Mouse (Mus musculus): ENCODE measurements at regions not wholly inside any gene's neighbourhood (a gene's known extent, or its start where the extent isn't known, plus 50 kb on each side); places are given as distances from the start of the nearest gene placed in this dataset.

DNA sequence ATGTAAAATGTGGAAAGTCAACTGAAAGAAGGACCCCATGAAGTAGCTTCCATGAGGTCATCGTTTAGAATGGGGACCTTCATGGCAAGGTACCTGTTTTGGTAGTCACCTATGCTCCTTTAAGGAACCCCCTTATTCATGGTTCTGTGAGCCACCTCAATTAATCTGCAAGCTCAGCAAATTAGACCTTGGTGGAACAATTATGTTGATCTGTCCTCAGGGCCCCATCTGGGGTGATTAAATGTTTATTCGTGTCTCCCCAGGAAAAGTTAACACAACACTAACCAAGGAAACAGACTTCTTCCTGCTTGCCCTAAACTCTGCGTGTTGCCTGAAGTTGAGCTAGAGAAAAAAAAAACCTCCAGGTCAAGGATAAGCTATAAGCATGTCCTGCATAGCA is 175.9 kb upstream of the Lmcd1 start:
- ATAC-seq (replicated peaks; ENCODE audit: poor library complexity), result no peak

GRCm38 (mm10) chr6:112108651-112109050 is 164.9 kb upstream of the Lmcd1 start:
- no peak for ATAC-seq (replicated peaks; ENCODE audit: poor library complexity)

DNA sequence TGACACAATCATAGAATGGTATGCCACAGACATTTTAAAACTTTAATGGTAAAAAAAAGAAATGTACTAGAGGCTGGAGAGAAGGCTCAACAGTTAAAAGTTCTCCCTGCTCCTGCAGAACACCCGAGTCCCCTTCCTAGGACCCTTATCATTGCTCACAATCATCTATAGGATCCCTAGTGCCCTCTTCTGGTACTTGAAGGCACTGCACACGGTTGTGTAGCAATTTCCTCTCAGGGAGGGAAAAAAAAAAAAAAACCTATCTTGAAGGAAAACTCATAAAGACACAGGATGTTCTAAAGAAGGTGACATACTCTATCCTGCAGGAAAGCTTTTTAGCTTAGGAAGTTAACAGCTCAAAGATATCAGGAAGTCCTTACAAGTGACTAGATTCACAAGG is 154.4 kb upstream of the Lmcd1 start:
- no peak for ATAC-seq (replicated peaks; ENCODE audit: poor library complexity)

- peak; percentile 90 for ATAC-seq (replicated peaks; ENCODE audit: poor library complexity)
These were observed 140.0 kb upstream of the Lmcd1 start for GRCm38 (mm10) chr6:112133522-112133921.

- ATAC-seq (replicated peaks; ENCODE audit: poor library complexity), result no peak
These were observed 120.8 kb upstream of the Lmcd1 start for GRCm38 (mm10) chr6:112152535-112153364.

DNA sequence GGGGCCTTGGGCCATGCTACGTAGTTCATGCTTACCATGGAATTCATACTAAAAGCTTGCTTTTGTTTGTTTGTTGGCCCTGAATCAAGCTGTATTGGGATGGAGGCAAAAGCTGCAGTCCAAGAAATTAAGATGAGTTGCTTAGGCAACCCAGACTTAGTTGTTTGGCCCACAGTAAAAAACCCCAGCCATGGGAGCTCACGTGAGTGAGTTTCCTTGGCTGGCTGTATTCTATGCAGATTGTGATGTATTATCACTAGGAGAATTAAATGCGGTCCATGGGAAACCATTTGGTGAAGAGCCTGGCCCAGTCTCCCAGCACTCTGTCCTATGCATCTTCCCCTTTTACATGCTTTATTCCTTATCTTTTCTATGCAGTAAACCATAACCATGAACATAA is 106.1 kb upstream of the Lmcd1 start:
- ATAC-seq (replicated peaks; ENCODE audit: poor library complexity), result no peak

DNA sequence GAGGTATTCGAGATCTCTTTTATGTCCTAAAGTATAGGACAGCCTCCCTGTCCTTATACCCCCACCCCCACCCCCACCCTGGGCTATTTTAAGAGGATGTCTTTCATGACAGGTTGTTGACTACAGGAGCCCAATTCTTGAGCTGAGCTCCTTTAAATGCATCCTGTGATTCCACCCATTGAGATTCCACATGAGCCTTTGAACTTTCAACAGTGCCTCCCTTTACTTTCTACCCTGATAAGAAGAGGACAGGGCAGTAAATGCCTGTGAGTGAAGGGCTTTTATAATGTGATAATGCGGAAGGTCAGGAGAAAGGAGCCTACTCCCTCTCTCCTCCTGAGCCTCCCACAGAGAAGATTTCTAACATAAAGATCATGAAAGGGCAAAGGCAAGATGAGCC is 97.2 kb upstream of the Lmcd1 start:
- no peak for ATAC-seq (replicated peaks; ENCODE audit: poor library complexity)

GRCm38 (mm10) chr6:112187636-112188035 is 85.9 kb upstream of the Lmcd1 start:
- ATAC-seq (replicated peaks; ENCODE audit: poor library complexity), result no peak

- peak; percentile 85 for ATAC-seq (replicated peaks; ENCODE audit: poor library complexity)
These were observed 82.5 kb upstream of the Lmcd1 start for GRCm38 (mm10) chr6:112191032-112191431.

GRCm38 (mm10) chr6:112197445-112197844 is 76.1 kb upstream of the Lmcd1 start:
- ATAC-seq (replicated peaks; ENCODE audit: poor library complexity), result peak; percentile 97

DNA sequence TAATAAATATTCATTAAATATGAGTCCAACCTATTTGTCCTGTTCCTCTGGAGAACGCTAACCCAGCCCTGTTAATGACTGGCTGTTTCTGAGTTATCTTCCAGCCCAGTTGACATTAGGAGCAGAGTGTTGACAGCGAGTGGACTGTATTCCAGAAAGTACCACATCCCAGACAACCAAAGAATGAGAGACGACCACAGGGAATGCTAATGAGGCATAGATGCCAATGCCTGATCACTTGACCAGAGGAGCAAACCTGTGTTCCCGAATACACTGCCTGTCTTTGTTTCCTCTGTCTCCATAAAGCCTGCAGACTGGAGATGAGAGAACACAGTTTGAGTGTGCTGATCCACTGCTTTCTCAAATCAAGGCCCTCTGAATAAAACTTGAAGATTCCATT is 74.3 kb upstream of the Lmcd1 start:
- no peak for ATAC-seq (replicated peaks; ENCODE audit: poor library complexity)

- peak; percentile 53 for ATAC-seq (replicated peaks; ENCODE audit: poor library complexity)
These were observed 71.4 kb upstream of the Lmcd1 start for GRCm38 (mm10) chr6:112202120-112202519.

DNA sequence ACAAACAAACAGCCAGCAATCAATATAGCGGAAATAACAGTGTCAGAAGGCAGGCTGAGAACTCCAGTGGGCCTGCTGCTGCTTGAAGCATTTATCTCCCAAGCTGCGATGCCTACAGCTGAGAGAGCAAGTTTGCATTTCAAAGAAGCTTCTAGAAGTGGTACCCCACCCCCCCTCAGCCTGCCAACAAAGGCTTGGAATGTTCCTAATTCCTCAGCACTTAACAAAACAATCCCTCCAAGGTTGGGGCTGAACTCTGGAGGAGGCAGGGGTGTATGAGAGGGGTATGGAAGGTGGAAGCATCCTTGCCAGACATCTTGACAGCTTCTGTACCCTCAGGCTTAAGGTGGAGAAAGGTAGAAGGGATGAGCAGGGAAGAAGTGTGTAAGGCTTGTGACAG is 70.2 kb upstream of the Lmcd1 start:
- ATAC-seq (replicated peaks; ENCODE audit: poor library complexity), result no peak

GRCm38 (mm10) chr6:112204956-112205355 is 68.6 kb upstream of the Lmcd1 start:
- ATAC-seq (replicated peaks; ENCODE audit: poor library complexity), result no peak

- no peak for ATAC-seq (replicated peaks; ENCODE audit: poor library complexity)
These were observed 68.0 kb upstream of the Lmcd1 start for GRCm38 (mm10) chr6:112205420-112205995.

DNA sequence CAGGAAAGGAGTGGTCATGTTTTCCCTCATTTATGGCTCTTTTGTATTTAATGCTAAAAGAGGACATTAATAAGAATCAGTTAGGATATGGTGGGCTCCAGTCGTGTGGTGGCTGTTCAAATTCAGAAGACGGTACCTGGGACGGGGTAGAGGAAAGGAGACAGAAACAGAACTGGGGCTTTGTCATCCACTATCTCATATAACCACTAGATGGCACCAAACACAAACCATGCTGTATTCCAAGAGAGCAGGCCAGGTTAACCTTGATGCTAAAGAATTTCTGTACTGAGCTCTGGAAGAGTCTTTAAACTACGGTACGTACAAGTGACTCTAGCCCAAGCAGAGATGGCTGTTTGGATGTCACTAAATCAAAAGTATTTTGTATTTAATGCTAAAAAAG is 66.3 kb upstream of the Lmcd1 start:
- ATAC-seq (replicated peaks; ENCODE audit: poor library complexity), result peak; percentile 82

DNA sequence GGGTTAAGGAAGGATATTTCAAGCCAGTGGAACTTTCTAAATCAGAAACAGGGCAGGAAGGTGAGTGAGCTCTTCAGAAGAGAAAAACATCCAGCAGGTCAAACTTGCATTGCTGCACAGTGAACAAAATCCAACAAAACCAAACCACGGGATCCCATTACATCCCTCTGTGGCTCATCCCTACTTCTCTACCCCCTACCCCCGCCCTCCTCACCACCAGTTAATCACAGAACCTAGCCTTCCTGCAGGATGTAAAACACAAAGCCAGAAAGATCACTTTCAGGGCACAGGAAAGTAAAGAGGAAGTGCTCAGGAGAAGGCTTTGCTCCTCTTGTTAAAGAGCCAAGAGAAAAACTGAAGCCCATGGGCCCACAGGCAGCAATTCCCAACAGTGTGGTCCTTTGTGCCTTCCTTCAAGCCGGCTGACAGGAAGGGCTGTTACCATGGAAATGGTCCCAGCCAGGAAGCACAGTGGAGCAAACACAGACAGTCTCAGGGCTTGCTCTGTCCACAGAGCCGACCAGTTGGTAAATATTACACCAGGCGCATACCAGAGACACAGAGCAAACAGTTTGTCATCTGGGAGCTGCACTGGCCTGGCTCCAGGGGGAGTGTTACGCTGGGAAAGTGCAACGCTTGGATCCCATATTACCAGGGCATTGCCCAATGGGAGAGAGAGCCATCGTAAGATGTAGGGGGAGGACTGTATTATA is 63.2 kb upstream of the Lmcd1 start:
- ATAC-seq (replicated peaks; ENCODE audit: poor library complexity), result no peak

DNA sequence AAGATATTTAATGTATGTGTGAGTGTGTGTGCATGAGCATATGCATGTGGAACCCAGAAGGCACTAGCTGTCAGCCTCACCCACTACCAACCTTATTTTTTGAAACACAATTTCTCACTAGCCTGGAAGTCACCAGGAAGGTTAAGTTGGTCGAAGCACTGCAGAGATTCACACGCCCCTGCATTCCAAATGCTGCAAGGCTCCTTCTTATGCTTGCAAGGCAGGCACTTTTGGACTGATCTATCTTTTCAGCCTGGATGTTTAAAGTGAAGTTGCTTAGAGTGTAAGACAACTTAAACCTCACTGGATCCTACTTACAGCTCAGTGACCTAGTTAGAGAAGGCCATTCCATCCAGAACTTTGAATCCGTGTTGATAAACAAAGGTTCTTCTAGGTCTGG is 56.7 kb upstream of the Lmcd1 start:
- no peak for ATAC-seq (replicated peaks; ENCODE audit: poor library complexity)

DNA sequence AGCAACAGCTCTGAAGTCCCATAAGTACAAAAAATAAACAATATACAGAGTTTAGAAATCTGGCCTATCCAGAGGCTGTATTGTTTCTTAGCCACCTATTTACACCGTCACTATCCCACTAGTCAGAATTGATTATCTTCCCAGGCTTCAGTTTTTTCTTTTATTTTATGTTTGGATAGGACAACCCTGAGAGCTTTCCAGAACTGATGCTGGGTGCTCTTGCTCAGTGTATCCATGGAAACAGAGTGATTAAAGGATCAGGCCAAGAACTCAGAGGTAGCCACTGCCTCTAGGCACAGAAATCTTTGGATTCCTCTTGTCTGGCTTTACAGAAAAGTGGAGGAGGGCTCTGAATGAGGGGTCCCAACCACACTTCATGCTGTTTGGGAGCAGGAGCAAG is 55.3 kb upstream of the Lmcd1 start:
- ATAC-seq (replicated peaks; ENCODE audit: poor library complexity), result no peak

- no peak for ATAC-seq (replicated peaks; ENCODE audit: poor library complexity)
These were observed 53.9 kb upstream of the Lmcd1 start for GRCm38 (mm10) chr6:112219641-112220040.

DNA sequence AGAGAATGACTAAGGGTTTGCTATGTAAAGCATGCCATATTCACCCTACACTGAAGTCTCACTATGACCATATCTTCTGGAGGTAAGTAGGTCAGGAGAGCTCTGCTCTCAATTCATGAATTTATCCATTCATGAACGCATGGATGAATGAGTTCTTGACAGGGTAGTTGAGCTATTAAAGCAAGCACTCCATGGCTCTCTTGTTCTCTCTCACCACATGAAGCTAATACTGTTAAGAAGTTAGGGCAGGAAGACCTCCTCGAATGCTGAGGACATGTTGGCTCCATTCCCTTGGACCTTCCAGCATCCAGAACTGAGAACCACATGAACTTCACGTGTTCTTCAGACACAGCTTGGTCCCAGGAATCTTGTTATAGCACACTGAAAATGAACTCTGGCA is 53.4 kb upstream of the Lmcd1 start:
- no peak for ATAC-seq (replicated peaks; ENCODE audit: poor library complexity)

- ATAC-seq (replicated peaks; ENCODE audit: poor library complexity), result no peak
These were observed 52.2 kb upstream of the Lmcd1 start for GRCm38 (mm10) chr6:112221373-112221772.
